Mouse (Mus musculus) left cerebral cortex, postnatal 36 days (tissue): ENCODE data around the gene Prdm16. TPM values are rescaled to one million over a fixed set of nuclear protein-coding genes. Genes with fewer than 3 reads are reported as not detected.

Experiments used
- DNase-seq, 2 experiments: peaks; one replicate each; pipeline ENCODE4 v3.0.0; 2021 to 2022; ENCODE audit warnings: low spot score in 2 of 2, mixed read lengths in 1 of 2
- intact Hi-C: fragments of 180-260 bp; cut with DNase I; formaldehyde crosslinking; loops from one replicate; pipeline ENCODE4 v1.15.1; 2025
- total RNA-seq, 2 experiments: library from RNA; stranded (reverse); gene quantifications; 2 replicates each; pipeline ENCODE4 v1.2.3; 2021

Gene Prdm16
- total RNA-seq, 2 experiments from 2014 or later, result 7.2 to 9.7 TPM

DNA sequence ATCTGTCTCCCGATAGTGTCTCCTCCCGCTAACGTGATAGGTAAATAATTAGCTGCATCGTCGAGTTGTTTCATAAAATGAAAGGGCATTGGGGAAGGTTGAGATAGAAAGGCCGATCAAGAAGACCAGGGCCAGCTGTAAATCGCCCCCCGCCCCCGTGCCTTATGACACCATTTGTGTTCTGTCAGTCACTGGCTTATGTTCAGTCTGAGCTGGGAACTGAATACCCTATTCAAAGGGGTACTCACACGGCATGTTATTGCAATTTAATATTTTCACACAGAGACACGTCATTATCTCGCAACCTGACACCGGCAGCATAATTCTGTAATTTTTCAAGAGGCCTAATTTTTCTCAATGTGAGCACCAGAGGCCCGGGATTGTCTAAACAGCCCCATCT, 11.0 kb downstream of the Prdm16 start:
- intact Hi-C loops, result no loop called here

DNA sequence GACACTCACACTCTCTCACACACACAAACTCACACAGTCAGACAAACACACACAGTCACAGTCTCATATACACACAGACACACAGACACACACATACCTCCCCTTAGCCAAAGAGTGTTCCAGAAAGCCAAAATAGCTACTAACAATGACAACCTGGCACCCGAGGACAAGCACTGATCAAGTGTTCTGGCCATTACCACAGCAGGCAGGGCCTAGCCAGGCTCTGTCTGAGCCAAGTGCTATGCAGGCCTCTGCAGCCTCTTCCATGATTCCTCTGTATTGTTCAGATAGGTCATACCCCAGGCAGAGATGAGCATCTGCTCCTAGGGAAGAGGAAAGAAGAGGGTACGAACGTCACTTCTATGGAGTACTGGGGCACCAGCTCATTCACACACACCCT, 13.4 kb downstream of the Prdm16 start:
- intact Hi-C loops, result no loop called here
- no peak for DNase-seq

More for the DNA sequence above, 11.0 kb downstream of the Prdm16 start:
- DNase-seq, result no peak

DNA sequence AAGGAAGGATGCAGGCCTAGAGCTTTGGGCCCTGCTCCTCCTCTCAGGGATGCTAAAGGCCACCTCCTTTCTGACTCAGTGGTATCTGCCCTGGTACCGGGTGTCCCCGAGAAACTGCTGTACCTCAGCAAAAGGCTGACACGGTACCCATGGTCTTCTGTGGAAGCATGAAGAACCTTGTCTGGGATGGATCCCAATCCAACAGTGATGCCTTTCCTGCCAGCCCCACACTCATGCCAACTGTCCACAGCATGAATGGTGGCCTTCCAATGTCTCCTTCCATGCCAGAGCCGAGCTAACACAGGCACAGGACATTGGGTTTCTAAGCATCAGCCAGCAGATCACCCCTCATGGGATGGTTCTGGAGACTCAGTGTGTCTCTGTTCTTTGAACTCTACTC, 14.2 kb downstream of the Prdm16 start:
- intact Hi-C loops, result no loop called here
- no peak for DNase-seq

DNA sequence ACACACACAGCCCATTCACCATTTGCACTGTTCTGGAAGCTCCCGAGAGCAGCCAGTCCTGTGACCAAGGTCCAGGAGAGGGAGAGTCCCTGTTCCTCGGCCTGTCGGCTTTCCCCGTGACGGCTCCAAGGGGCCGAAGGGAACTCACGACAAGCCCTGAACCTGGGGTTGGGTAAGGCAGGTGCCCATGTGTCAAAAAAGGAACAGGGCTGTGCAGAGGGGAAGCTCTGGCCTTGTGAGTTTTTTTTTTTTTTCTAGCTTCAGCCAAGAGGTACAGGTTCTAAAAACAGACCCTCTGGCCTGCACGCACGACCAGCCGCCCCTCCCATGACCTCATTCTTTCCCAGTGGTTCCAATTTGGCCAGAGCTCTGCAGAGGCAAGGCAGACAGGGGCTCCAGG, 25.5 kb downstream of the Prdm16 start:
- no peak for DNase-seq
- intact Hi-C loops, result no loop called here

DNA sequence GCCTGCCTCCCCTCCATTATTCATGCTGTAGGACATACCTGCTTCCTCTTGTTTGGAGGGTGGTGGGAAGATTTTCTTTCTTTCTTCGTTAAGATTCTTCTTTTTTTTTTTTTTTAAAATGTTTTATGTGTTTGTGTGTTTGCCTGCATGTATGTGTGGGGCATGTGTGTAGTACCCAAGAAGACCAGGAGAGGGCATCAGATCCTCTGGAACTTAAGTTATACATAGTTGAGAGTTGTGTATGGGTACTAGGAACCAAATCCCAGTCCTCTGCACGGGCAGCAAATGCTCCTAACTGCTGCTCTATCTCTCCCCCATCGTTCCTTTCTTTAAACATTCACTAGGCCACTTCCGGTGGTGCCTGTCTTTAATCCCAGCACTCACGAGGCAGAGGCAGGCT, 28.9 kb downstream of the Prdm16 start:
- DNase-seq, result no peak
- intact Hi-C loops, result no loop called here

DNA sequence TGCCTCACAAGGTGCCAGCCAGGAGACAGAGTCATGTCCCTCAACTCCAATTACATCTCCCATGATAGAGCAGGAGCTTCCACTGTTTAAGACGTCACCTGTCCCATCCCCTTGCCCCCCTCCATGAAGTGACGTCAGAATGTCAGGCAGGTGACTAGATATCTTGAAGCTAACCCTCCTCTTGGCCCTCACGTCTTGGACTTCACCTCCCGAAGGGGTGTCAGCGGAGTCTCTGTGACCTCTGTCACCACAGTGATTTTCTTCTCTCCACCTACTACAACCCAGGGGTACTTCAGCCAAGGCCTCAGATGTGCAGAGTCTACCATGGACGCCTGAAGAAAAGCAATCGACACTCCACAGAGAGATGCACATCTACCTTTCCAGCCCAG, 32.2 kb downstream of the Prdm16 start:
- no peak for DNase-seq
- intact Hi-C loops, result no loop called here

DNA sequence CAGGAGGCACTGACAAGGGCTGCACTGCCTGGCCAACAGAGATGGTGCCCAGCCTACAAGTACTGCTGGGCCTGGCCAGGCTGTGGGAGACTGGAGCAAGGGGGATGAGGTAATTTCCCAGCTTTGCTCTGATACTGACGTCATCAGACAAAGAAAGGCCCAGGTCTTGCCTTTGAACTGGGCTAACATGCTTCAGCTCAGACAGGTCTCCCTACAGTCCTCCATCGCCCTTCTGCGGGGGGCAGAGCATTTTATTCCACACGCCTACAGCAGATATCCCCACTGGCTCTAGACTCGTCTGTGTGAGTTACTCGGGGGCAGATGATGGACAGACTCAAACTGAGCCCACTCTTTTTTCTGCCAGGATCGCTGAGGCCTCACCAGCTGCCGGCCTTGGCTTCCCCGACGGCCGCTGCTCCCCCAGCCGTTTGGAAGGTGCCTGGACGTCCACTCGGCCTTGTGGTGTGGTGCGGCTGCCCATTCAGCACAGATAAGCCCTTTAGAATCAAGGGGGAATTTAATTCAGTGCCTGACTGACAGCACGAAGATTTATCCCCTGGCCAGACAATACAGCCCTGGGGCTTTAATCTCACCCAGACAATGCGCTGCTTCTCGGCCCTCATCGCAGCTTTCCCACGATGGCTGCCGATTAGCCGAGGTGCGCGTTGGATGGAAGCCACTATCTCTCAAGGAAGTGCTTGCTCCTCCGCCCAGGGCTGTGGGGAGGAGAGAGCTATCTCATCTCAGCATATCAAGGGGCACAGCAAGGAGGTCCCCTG, 32.8 kb downstream of the Prdm16 start:
- intact Hi-C loops, result no loop called here
- no peak for DNase-seq

DNA sequence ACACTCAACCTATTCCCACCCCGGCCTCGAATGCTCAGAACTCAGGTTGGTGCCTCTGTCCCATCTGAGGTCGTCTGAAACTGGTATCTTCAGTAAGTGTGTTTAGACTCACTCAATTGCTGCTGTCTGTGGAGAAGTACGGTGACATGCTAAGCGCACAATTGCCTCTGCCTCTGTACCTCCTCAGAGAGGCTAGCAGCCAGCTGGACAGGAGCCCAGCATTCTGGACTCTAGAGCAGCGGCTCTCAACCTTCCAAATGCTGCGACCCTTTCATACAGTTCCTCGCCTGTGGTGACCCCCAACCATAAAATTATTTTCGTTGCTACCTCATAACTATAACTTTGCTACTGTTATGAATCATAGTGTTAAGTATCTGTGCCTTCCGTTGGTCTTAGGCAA, 34.3 kb downstream of the Prdm16 start:
- intact Hi-C loops, result no loop called here
- DNase-seq, result no peak

DNA sequence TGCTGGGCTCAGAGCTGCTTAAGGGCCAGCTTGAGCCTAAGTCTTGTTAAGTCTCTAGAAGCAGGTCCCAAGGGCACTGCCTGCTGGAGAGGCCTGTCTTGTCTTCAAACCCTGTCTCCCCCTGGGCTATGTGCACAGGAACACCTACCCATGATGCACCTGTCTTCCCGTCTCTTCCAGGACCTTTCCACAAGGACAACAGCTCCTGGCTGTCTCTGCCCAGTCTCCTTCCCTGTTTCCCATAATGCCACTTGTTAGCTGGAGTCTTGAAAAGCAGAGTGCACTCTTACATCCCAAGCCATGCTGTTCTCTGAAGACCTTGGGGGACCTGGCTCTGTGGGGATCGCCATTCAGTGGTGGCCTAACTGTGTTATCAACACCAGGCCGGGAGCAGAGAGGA, 35.7 kb downstream of the Prdm16 start:
- no peak for DNase-seq
- intact Hi-C loops, result no loop called here

DNA sequence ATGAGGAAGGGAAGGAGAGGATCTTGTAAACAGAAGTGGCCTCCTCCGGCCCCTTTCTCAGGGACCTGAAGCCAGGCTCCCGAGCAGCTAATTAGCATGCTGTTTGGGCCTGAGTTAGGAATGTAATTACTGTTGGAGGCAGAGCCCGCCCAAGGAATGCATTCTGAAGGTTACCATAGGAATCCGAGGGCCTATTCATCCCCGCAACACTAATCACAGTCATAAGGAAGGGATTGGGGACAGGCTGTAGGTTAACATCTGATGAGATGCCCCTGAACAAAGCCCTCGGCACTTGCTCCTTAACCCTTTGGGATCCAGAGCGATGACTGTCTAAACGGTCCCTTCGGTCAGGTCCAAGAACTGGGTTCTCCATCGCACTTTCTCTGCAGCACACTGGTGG, 36.7 kb downstream of the Prdm16 start:
- intact Hi-C loops, result no loop called here
- DNase-seq, result no peak

DNA sequence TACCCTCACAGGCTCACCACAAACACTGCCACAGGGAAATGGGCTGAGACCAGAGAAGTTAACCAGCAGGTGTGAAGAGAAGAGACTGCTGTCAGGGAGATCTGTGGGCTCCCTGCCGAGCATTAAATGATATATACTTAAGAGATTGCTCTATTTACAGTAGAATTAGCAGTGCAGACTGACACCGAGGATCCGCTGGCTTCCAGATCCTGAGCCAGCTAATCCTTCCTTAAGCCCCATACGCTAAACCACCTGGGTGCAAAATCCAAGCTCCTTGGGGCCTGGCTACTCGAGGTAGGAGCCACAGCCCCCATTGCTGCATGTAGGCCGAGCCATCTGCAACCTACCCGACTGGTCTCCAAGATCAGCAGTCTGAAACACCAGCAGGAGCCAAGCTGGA, 38.3 kb downstream of the Prdm16 start:
- DNase-seq, result no peak
- intact Hi-C loops, result no loop called here

DNA sequence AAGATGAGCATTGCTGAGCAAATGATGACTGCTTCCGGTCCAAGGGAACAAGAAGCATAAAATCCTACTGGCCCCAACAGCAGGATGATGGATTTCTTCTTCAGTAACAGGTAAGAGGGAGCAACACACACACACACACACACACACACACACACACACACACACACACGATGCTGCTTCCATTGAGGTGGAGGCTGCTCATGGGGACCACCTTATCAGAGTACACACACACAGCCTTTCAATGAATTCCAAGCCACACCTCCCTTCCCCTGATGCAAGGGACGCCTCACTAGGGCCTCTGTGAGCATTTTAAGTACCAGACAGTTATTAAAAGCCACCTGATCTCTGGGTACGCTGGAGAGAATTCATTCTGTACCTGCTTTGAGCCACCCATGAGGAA, 39.9 kb downstream of the Prdm16 start:
- intact Hi-C loops, result no loop called here
- DNase-seq, result no peak

DNA sequence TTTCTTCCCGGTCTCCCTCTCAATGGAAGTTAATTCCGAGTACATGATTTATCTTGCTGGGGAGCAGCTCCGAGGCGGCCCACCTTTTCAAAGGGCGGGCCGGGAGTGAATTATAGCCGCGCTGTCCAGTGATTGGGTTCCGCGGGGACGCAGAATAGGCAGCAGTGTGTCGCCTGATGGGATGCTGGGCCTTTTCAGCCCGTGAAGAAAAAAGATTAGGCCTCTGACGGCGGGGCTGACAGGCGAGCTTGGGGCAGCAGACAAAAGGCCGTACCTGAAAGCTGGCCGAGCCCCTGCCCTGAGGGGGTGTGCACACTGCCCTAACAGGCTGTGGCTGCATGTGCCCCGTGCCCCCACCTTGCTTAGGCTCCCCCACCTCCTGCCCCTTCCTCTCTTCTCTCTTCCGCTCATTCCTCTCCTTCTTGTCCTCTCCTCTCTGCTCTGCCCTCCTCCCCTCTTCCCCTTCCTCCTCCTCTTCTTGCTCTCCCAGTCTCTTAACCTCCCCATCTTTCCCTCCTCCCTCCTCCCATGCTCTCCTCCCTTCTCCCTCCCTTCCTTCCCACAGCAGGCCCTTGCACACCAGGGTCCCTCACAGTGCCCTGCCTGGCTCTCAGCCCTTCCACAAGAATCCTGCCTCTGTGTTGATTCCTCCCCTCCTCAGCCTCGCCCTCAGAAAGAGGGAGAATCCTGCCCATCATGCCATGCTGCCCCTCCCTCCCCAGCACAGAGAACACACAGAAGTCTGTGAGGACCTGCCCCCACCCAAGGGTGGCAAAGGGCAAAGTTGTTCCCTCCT, 41.7 kb downstream of the Prdm16 start:
- intact Hi-C loops, result no loop called here
- DNase-seq, result no peak

DNA sequence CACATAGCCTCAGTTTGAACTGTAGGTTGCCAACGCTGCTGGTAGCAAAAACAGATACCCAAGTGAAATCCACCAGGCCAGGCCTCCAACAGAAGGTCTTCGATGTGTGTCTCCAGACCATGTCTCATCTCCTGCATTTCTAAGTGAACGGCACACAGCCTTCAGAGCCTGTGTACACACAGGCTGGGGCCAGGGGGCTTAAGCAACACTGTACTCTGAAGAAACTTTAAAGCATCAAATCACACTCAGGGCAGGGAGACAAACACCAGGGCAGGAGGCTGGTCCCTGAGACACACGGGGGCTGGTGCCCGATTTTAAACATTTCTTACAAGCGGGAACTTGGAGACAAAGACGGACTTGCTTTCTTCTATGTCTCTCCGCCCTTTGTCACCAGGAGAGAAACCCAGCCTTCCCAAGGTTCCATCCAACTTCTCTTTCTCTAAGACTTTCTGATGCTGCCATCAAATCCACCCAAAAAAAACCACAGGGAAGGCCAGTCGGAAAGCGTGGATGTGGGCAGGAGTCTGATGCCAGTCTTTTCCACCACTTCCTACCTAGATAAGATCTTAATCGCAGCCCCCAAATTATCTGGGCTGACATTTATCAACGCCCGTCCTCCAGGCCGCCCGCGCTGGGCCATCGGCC, 42.4 kb downstream of the Prdm16 start:
- no peak for DNase-seq
- intact Hi-C loops, result no loop called here

DNA sequence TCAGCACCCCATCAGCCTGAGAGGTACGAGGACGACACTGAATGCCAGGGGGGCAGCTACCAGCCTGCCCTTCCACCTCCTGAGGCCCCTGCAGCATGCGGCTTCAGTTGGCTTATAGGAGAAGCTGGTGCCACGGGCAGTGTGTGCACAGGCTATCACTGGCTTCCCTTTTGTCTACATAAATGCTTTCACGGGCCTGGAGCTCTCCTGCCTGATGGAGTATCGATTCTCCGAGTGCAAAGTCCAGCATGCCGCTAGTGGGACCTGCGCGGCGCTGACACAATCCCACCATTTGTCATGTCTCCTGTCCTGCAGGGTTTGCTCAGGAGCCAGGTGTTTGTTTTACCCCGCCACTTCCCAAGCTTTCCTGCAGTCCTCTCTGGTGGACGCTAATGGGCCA, 44.1 kb downstream of the Prdm16 start:
- DNase-seq, result no peak
- intact Hi-C loops, result no loop called here

DNA sequence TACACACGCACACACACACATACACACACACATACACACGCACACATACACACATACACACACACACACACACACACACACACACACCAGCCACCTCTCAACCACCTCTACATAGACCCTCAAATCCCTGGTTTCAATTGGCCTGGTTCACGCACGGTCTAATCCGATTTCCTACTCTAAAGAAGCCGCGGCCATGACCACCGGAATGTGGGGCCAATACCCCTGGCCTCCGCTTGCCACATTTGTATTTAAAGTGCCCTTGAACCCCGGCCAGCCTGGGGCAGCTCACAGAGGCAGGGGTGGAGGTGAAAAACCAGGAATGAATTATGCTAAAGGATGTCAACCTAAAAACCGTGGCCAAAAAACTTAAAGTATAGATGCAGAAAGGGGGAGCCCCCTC, 45.8 kb downstream of the Prdm16 start:
- no peak for DNase-seq
- intact Hi-C loops, result no loop called here

DNA sequence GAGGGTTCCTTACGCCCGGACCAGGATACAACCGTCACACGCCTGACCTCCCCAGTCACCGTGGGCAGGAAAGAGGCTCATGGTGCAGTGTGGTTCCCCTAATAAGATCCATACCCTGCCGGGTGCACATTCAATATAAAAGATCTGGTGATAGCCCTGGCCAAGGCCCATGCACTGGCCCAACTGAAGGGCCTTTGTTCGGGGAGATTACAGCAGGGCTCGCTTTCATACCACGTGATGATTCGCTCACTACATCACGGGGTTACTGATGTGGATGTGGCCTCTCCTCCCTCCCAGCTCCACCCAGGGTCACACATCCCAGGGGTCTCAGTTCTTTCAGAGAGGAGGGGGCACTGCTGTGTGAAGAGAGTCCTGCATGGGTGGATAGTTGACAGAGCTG, 50.3 kb downstream of the Prdm16 start:
- intact Hi-C loops, result no loop called here
- no peak for DNase-seq

DNA sequence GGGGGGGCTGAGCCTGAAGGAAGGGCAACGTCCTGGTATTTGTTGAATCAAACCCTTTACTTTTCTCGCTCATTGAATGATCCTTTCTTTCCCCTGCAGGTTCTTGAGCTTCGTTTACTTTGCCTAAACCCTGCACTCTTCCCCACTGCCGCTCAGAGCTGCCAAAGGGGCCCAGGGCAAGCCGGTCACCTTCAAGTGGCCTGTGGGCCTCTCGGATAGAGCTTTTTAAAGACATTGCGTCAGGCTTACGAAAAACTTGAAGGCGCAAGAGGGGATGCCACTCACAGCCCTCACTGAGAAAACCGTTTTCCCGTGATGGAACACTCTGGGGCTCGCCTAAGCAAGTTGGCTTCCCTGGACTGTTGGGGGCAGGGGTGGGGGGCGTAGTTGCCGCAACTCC, 50.9 kb downstream of the Prdm16 start:
- no peak for DNase-seq
- intact Hi-C loops, result no loop called here

DNA sequence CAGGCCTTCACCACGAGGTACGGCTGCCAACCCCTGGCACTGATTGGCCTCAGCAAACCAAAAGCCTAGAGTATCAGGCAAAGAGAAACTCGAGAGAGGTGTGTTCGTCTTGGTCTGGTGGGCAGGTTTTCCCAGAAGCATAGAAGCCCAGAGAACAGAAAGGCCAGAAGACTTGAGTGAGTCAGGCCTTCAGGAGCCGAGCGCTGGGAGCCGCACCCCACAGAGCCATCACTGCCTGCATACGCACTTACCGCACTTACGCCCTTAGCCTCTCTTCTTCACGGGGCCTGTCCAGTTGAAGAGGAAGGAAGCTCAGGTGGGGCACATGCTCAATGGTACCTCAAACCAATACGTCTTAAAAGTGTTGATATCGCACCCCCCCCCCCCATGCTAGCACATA, 53.0 kb downstream of the Prdm16 start:
- no peak for DNase-seq
- intact Hi-C loops, result no loop called here

DNA sequence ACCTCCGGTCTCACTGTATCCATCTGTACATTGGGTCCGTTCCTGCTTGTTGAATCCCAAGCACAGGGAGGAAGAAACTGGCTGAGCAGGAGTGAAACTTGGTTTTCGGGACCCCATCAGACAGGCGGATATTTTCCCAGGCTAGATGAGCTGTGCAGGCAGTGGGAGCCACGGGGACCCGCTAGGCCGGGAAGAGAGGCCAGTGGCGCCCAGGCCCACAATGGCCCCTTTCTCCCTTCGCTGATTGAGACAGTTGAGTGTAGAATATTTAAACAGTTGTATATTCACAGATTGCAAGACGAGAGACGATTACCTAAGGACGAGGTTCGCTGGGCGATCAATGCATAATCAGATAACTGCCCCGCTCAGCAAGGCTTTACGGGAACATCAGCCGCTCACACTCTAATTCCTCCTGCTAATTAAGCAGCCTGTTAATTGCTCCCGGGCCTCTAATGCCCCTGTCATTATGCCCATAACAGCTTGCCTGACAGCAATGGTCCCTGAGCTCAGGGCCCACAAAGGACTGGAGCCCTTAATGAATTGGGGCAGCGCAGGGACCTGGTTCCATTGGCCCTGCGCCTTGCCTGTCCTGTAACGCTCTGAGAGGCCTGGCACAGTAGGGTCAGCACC, 54.0 kb downstream of the Prdm16 start:
- intact Hi-C loops, result no loop called here
- peak in 1 of 2 experiments; percentile 9 for DNase-seq
